Mouse (Mus musculus) CH12.LX (cell line): ENCODE results near the gene Ifitm7.

ENCODE experiments used
- CHD1 ChIP-seq: IDR thresholded peaks from 2 replicates; pipeline ENCODE4 v1.6.1; 2012; ENCODE audit warnings: low read depth, low read length, improper control_type of control experiment, inconsistent platforms
- CTCF ChIP-seq, 2 experiments: IDR thresholded peaks in 1 of 2; conservative IDR thresholded peaks in 1 of 2; 2 replicates each; pipeline ENCODE4 v1.5.1; 2011 to 2012; ENCODE audit warnings: low read depth in 2 of 2, low read length in 2 of 2, improper control_type of control experiment in 1 of 2, inconsistent platforms in 1 of 2, mild to moderate bottlenecking in 1 of 2, moderate library complexity in 1 of 2
- E2F4 ChIP-seq: IDR thresholded peaks from 2 replicates; pipeline ENCODE4 v1.6.1; 2011; ENCODE audit warnings: low read depth, low read length, improper control_type of control experiment; ENCODE audit not compliant: insufficient replicate concordance
- ELF1 ChIP-seq: IDR thresholded peaks from 2 replicates; pipeline ENCODE4 v1.6.1; 2014; ENCODE audit warnings: low read depth, mild to moderate bottlenecking, inconsistent platforms, low read length, improper control_type of control experiment
- EP300 ChIP-seq: IDR thresholded peaks from 2 replicates; pipeline ENCODE4 v1.6.1; 2011; ENCODE audit warnings: low read length, improper control_type of control experiment
- MAX ChIP-seq: IDR thresholded peaks from 2 replicates; pipeline ENCODE4 v1.6.1; 2011; ENCODE audit warnings: low read length, improper control_type of control experiment
- MXI1 ChIP-seq: IDR thresholded peaks from 2 replicates; pipeline ENCODE4 v1.6.1; 2011; ENCODE audit warnings: mild to moderate bottlenecking, low read depth, low read length, improper control_type of control experiment
- NELFE ChIP-seq: IDR thresholded peaks from 2 replicates; pipeline ENCODE4 v1.6.1; 2011; ENCODE audit warnings: low read depth, low read length, improper control_type of control experiment
- POLR2A ChIP-seq: IDR thresholded peaks from 2 replicates; pipeline ENCODE4 v1.6.1; 2011; ENCODE audit warnings: low read depth, mild to moderate bottlenecking, improper control_type of control experiment, low read length
- SMC3 ChIP-seq: IDR thresholded peaks from 2 replicates; pipeline ENCODE4 v1.6.1; 2011; ENCODE audit warnings: low read depth, low read length, improper control_type of control experiment
- TCF12 ChIP-seq: IDR thresholded peaks from 2 replicates; pipeline ENCODE4 v1.6.1; 2014; ENCODE audit warnings: low read depth, mild to moderate bottlenecking, inconsistent platforms, low read length, improper control_type of control experiment
- ZC3H11A ChIP-seq: IDR thresholded peaks from 2 replicates; pipeline ENCODE4 v1.6.1; 2012; ENCODE audit warnings: low read depth, mild to moderate bottlenecking, inconsistent platforms, low read length, improper control_type of control experiment

DNA sequence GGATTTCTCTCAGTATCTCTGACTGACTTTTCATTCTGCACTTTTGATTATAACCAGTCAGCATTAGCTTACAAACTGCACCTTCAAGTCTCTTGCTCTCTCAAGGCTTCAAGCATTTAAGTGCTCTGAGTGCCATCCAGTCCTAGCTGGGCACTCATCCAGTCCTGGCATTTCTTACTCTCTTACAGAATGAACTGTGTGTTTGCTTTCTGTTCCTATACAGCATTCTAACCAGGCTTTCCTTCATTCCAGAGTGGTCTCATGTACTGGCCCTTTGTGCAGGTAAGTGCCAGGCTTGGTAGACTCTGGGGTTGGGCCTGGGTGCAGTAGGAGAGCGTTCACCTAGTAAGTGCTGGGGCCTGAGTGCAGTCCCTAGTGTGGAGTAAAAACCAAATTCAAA, 40.4 kb downstream of the Ifitm7 start:
- TF ChIP-seq ELF1 (no peak), CHD1 (no peak), MXI1 (no peak), CTCF (conservative IDR thresholded peaks at IDR 0.05 in 1 of 2, IDR thresholded peaks at IDR 0.05 in 1 of 2; ENCODE audit: low read depth in 2 of 2, low read length in 2 of 2) (no peak), POLR2A (no peak), E2F4 (no peak), MAX (no peak), SMC3 (no peak), EP300 (no peak), ZC3H11A (no peak), TCF12 (no peak), NELFE (no peak)
